ENCODE assay signal across 18 mouse cellular contexts in genomic region chr5:23781172-23781571, GRCm38 (mm10). TPM values are rescaled to one million over a fixed set of nuclear protein-coding genes. Genes with fewer than 3 reads are reported as not detected.
DNase-seq lines count a peak whose midpoint lies in the region; ATAC-seq and TF ChIP-seq lines count a peak whose summit lies in the region.
"Had no signal": no experiment of that assay in that cellular context is flagged by ENCODE, and none has a peak within 500 bp of the region (broad histone marks: within the 10 kb centered on the region; RNA-seq: fewer than 3 reads in every experiment).

No protein-coding gene starts in this region.

- intact Hi-C loops in left cerebral cortex, postnatal 4 days (cut with DNase I): no loop called here

- TF ChIP-seq CTCF in stomach, postnatal 0 days (IDR thresholded peaks at IDR 0.05; ENCODE audit: low read depth): no peak

- H3K36me3 ChIP-seq in forebrain, embryonic 10.5 days (replicated peaks): peaks cover 21% of the 10 kb centered on the region
- H3K36me3 ChIP-seq in forebrain, embryonic 14.5 days (ENCODE audit: control insufficient read depth, insufficient read depth, low read length): peaks cover 5% of the 10 kb centered on the region; the same call in 1 of the 2 replicates
- peaks cover 17% of the 10 kb centered on the region for H3K36me3 ChIP-seq in kidney, embryonic 15.5 days
- peaks cover 3% of the 10 kb centered on the region; the same call in 1 of the 2 replicates for H3K36me3 ChIP-seq in kidney, embryonic 16.5 days (ENCODE audit: insufficient read depth, low read length)
- H3K36me3 ChIP-seq in stomach, embryonic 16.5 days (ENCODE audit: control insufficient read depth, insufficient read depth, low read length): no peaks in the 10 kb centered on the region
- no peaks in the 10 kb centered on the region for H3K36me3 ChIP-seq in stomach, postnatal 0 days (ENCODE audit: control insufficient read depth, insufficient read depth, low read length)
- H3K36me3 ChIP-seq in liver, embryonic 15.5 days (replicated peaks): 0 out of 2 replicates have a peak, but pooled peaks cover 12% of the 10 kb centered on the region
- H3K36me3 ChIP-seq: midbrain, embryonic 15.5 days had no signal

- no peak overlapping the region for H3K27ac ChIP-seq in forebrain, embryonic 10.5 days
- no peak overlapping the region for H3K27ac ChIP-seq in forebrain, embryonic 14.5 days (ENCODE audit: low read depth, low read length)
- H3K27ac ChIP-seq in kidney, embryonic 15.5 days: no peak overlapping the region
- no peak overlapping the region for H3K27ac ChIP-seq in kidney, embryonic 16.5 days (ENCODE audit: low read length)
- H3K27ac ChIP-seq in stomach, embryonic 16.5 days (ENCODE audit: low read length): no peak overlapping the region
- no peak overlapping the region for H3K27ac ChIP-seq in stomach, postnatal 0 days (replicated peaks)
- H3K27ac ChIP-seq in liver, embryonic 15.5 days (replicated peaks): no peak overlapping the region
- H3K27ac ChIP-seq: forebrain, embryonic 15.5 days; hindbrain, embryonic 10.5 days; midbrain, embryonic 15.5 days had no signal

- WGBS in forebrain, embryonic 10.5 days: 84% methylated on average over 4 of the region's 4 CpGs
- 89% methylated on average over 4 of the region's 4 CpGs for WGBS in forebrain, embryonic 14.5 days
- 58% methylated on average over 4 of the region's 4 CpGs for WGBS in kidney, embryonic 15.5 days
- 63% methylated on average over 4 of the region's 4 CpGs for whole genome bisulfite sequencing in kidney, embryonic 16.5 days
- WGBS in stomach, embryonic 16.5 days: 77% methylated on average over 4 of the region's 4 CpGs
- 68% methylated on average over 4 of the region's 4 CpGs for whole genome bisulfite sequencing in stomach, postnatal 0 days
- 48% methylated on average over 4 of the region's 4 CpGs for WGBS in liver, embryonic 15.5 days (ENCODE audit: insufficient replicate concordance)

- H3K9ac ChIP-seq in forebrain, embryonic 14.5 days (ENCODE audit: low read length): no peak overlapping the region
- no peak overlapping the region for H3K9ac ChIP-seq in kidney, embryonic 15.5 days
- H3K9ac ChIP-seq in kidney, embryonic 16.5 days (replicated peaks; ENCODE audit: low read length): no peak overlapping the region
- H3K9ac ChIP-seq in stomach, embryonic 16.5 days (ENCODE audit: low read length): peak overlapping the region; percentile 48; the same call in 1 of the 2 replicates
- H3K9ac ChIP-seq in stomach, postnatal 0 days (ENCODE audit: low read length): no peak overlapping the region
- no peak overlapping the region for H3K9ac ChIP-seq in liver, embryonic 15.5 days
- H3K9ac ChIP-seq: forebrain, embryonic 15.5 days; midbrain, embryonic 15.5 days had no signal

- DNase-seq in forebrain, embryonic 10.5 days (ENCODE audit: extremely low spot score, low spot score): no peak
- no peak for DNase-seq in forebrain, embryonic 14.5 days (ENCODE audit: low spot score)
- DNase-seq in stomach, postnatal 0 days (ENCODE audit: low spot score): no peak
- DNase-seq in left cerebral cortex, postnatal 4 days: no peak
- DNase-seq: cerebellum, adult 2 months; cerebellum, postnatal 36 days; gastrocnemius, postnatal 36 days; lung, postnatal 10 days; right cerebral cortex, postnatal 14 days; spleen, adult 18-20 months; thymus, adult 18-20 months had no signal

- no peaks in the 10 kb centered on the region for H3K9me3 ChIP-seq in forebrain, embryonic 10.5 days
- H3K9me3 ChIP-seq in forebrain, embryonic 14.5 days (replicated peaks; ENCODE audit: control insufficient read depth, low read length): no peaks in the 10 kb centered on the region
- H3K9me3 ChIP-seq in kidney, embryonic 15.5 days (replicated peaks): no peaks in the 10 kb centered on the region
- 0 out of 2 replicates have a peak, but pooled peaks cover 3% of the 10 kb centered on the region for H3K9me3 ChIP-seq in kidney, embryonic 16.5 days (ENCODE audit: low read length)
- H3K9me3 ChIP-seq in stomach, embryonic 16.5 days (replicated peaks; ENCODE audit: control insufficient read depth, low read length): no peaks in the 10 kb centered on the region
- no peaks in the 10 kb centered on the region for H3K9me3 ChIP-seq in stomach, postnatal 0 days (ENCODE audit: control insufficient read depth, low read length)
- H3K9me3 ChIP-seq in liver, embryonic 15.5 days (replicated peaks): no peaks in the 10 kb centered on the region
- H3K9me3 ChIP-seq: forebrain, embryonic 15.5 days; hindbrain, embryonic 10.5 days; midbrain, embryonic 15.5 days had no signal

- no peaks in the 10 kb centered on the region for H3K27me3 ChIP-seq in forebrain, embryonic 10.5 days (ENCODE audit: poor library complexity, severe bottlenecking)
- H3K27me3 ChIP-seq in forebrain, embryonic 14.5 days (replicated peaks; ENCODE audit: control insufficient read depth, insufficient read depth, low read length): no peaks in the 10 kb centered on the region
- H3K27me3 ChIP-seq in kidney, embryonic 15.5 days: no peaks in the 10 kb centered on the region
- no peaks in the 10 kb centered on the region for H3K27me3 ChIP-seq in kidney, embryonic 16.5 days (ENCODE audit: insufficient read depth, low read length)
- no peaks in the 10 kb centered on the region for H3K27me3 ChIP-seq in stomach, embryonic 16.5 days (ENCODE audit: control insufficient read depth, insufficient read depth, low read length)
- no peaks in the 10 kb centered on the region for H3K27me3 ChIP-seq in stomach, postnatal 0 days (ENCODE audit: control insufficient read depth, insufficient read depth, low read length)
- no peaks in the 10 kb centered on the region for H3K27me3 ChIP-seq in liver, embryonic 15.5 days
- H3K27me3 ChIP-seq: forebrain, embryonic 15.5 days; midbrain, embryonic 15.5 days had no signal

- TF ChIP-seq EP300 in stomach, postnatal 0 days (optimal IDR thresholded peaks at IDR 0.05): no peak

- no peak overlapping the region for H3K4me2 ChIP-seq in forebrain, embryonic 14.5 days (ENCODE audit: low read length)
- 0 out of 2 replicates have a peak overlapping the region, but pooled peaks have one; percentile 4 for H3K4me2 ChIP-seq in kidney, embryonic 15.5 days
- no peak overlapping the region for H3K4me2 ChIP-seq in kidney, embryonic 16.5 days (replicated peaks; ENCODE audit: low read depth, low read length)
- no peak overlapping the region; the same call in 1 of the 2 replicates for H3K4me2 ChIP-seq in stomach, embryonic 16.5 days (ENCODE audit: low read depth, low read length)
- no peak overlapping the region for H3K4me2 ChIP-seq in stomach, postnatal 0 days (replicated peaks; ENCODE audit: low read depth)
- peak overlapping the region; percentile 16; the same call in 1 of the 2 replicates for H3K4me2 ChIP-seq in liver, embryonic 15.5 days

- H3K4me3 ChIP-seq in forebrain, embryonic 10.5 days: peak overlapping the region; percentile 16
- H3K4me3 ChIP-seq in forebrain, embryonic 14.5 days (ENCODE audit: low read depth, low read length): no peak overlapping the region
- H3K4me3 ChIP-seq in kidney, embryonic 15.5 days (replicated peaks): no peak overlapping the region
- H3K4me3 ChIP-seq in kidney, embryonic 16.5 days (ENCODE audit: low read length): no peak overlapping the region
- no peak overlapping the region for H3K4me3 ChIP-seq in stomach, embryonic 16.5 days (replicated peaks; ENCODE audit: low read length)
- no peak overlapping the region for H3K4me3 ChIP-seq in stomach, postnatal 0 days (ENCODE audit: low read depth, low read length)
- H3K4me3 ChIP-seq in liver, embryonic 15.5 days (replicated peaks): no peak overlapping the region
- H3K4me3 ChIP-seq: forebrain, embryonic 15.5 days; midbrain, embryonic 15.5 days had no signal

- no peak for ATAC-seq in forebrain, embryonic 14.5 days
- no peak for ATAC-seq in kidney, embryonic 15.5 days (replicated peaks; ENCODE audit: low FRiP score)
- ATAC-seq in kidney, embryonic 16.5 days (ENCODE audit: low FRiP score, low TSS enrichment): no peak
- ATAC-seq in stomach, embryonic 16.5 days (ENCODE audit: insufficient read depth, low FRiP score): no peak
- ATAC-seq in stomach, postnatal 0 days (ENCODE audit: low FRiP score, low TSS enrichment): no peak
- no peak for ATAC-seq in liver, embryonic 15.5 days (ENCODE audit: insufficient read depth)
- ATAC-seq: forebrain, embryonic 15.5 days; midbrain, embryonic 15.5 days had no signal

- peaks cover 27% of the 10 kb centered on the region for H3K4me1 ChIP-seq in forebrain, embryonic 10.5 days
- peaks cover 4% of the 10 kb centered on the region; the same call in 1 of the 2 replicates for H3K4me1 ChIP-seq in forebrain, embryonic 14.5 days (ENCODE audit: control insufficient read depth, insufficient read depth, low read length)
- H3K4me1 ChIP-seq in kidney, embryonic 15.5 days: peaks cover 18% of the 10 kb centered on the region
- peaks cover 20% of the 10 kb centered on the region for H3K4me1 ChIP-seq in kidney, embryonic 16.5 days (ENCODE audit: insufficient read depth, low read length)
- H3K4me1 ChIP-seq in stomach, embryonic 16.5 days (ENCODE audit: control insufficient read depth, insufficient read depth, low read length): peaks cover 4% of the 10 kb centered on the region
- H3K4me1 ChIP-seq in stomach, postnatal 0 days (replicated peaks; ENCODE audit: control insufficient read depth, insufficient read depth): no peaks in the 10 kb centered on the region
- peaks cover 28% of the 10 kb centered on the region for H3K4me1 ChIP-seq in liver, embryonic 15.5 days (replicated peaks)

RNA-seq across cellular contexts. Expression of gene Pus7, which starts 2.3 kb away (rescaled TPM):
- 43.7 and 44.8 TPM in 2 replicates for polyA plus RNA-seq in forebrain, embryonic 10.5 days (2016; fragmentation: Nextera tagmentation; extraction: Ambion mirVana)
- 11.6 and 15.3 TPM in 2 replicates for polyA plus RNA-seq in forebrain, embryonic 14.5 days (2014; fragmentation: Nextera tagmentation; extraction: Ambion mirVana)
- 33.5 and 34.0 TPM in 2 replicates for polyA plus RNA-seq in kidney, embryonic 15.5 days (2015; fragmentation: Nextera tagmentation; extraction: Ambion mirVana)
- polyA plus RNA-seq in kidney, embryonic 16.5 days (2015; fragmentation: Nextera tagmentation; extraction: Ambion mirVana): 32.3 and 34.8 TPM in 2 replicates
- 31.0 and 31.3 TPM in 2 replicates for polyA plus RNA-seq in stomach, embryonic 16.5 days (2015; fragmentation: Nextera tagmentation; extraction: Ambion mirVana)
- polyA plus RNA-seq in stomach, postnatal 0 days (2015; fragmentation: Nextera tagmentation; extraction: Ambion mirVana): 13.5 and 13.8 TPM in 2 replicates
- polyA plus RNA-seq in liver, embryonic 15.5 days (2015; fragmentation: Nextera tagmentation; extraction: Ambion mirVana): 12.0 and 12.8 TPM in 2 replicates
- 10 to 100 TPM; 26.3 to 32.7 TPM for total RNA-seq in left cerebral cortex, postnatal 4 days (2021)

RNA-seq across cellular contexts. Expression of gene Rint1, which starts 6.3 kb away (rescaled TPM):
- polyA plus RNA-seq in forebrain, embryonic 10.5 days (2016; fragmentation: Nextera tagmentation; extraction: Ambion mirVana): 31.0 and 35.3 TPM in 2 replicates
- polyA plus RNA-seq in forebrain, embryonic 14.5 days (2014; fragmentation: Nextera tagmentation; extraction: Ambion mirVana): 18.0 and 21.0 TPM in 2 replicates
- 40.2 and 41.9 TPM in 2 replicates for polyA plus RNA-seq in kidney, embryonic 15.5 days (2015; fragmentation: Nextera tagmentation; extraction: Ambion mirVana)
- polyA plus RNA-seq in kidney, embryonic 16.5 days (2015; fragmentation: Nextera tagmentation; extraction: Ambion mirVana): 33.6 and 36.7 TPM in 2 replicates
- 39.3 and 41.0 TPM in 2 replicates for polyA plus RNA-seq in stomach, embryonic 16.5 days (2015; fragmentation: Nextera tagmentation; extraction: Ambion mirVana)
- 28.9 and 30.0 TPM in 2 replicates for polyA plus RNA-seq in stomach, postnatal 0 days (2015; fragmentation: Nextera tagmentation; extraction: Ambion mirVana)
- polyA plus RNA-seq in liver, embryonic 15.5 days (2015; fragmentation: Nextera tagmentation; extraction: Ambion mirVana): 16.5 and 18.9 TPM in 2 replicates
- total RNA-seq in left cerebral cortex, postnatal 4 days (2021): 10 to 100 TPM; 23.5 to 24.0 TPM

Comparison
In these comparisons a context has a peak if more than half of its experiments do, and no peak if none do; other contexts are left out.
1. H3K4me2 ChIP-seq: peak in kidney, embryonic 15.5 days (single experiment) and liver, embryonic 15.5 days (single experiment); none in forebrain, embryonic 14.5 days (single experiment), kidney, embryonic 16.5 days (single experiment), stomach, embryonic 16.5 days (single experiment) and stomach, postnatal 0 days (single experiment).